ENCODE assay signal across 11 mouse cellular contexts in genomic region chr1:138247699-138248483, GRCm38 (mm10). TPM values are rescaled to one million over a fixed set of nuclear protein-coding genes. Genes with fewer than 3 reads are reported as not detected.
A peak's percentile ranks its signal among the peaks of the same experiment; 100 is the strongest.
DNase-seq lines count a peak whose midpoint lies in the region; ATAC-seq lines count a peak whose summit lies in the region.
"Had no signal": no experiment of that assay in that cellular context is flagged by ENCODE, and none has a peak within 500 bp of the region (broad histone marks: within the 10 kb centered on the region; RNA-seq: fewer than 3 reads in every experiment).

No protein-coding gene starts in this region.

- peak; percentile 86 for ATAC-seq in granulocyte monocyte progenitor cell, adult 5-6 weeks (replicated peaks; ENCODE audit: poor library complexity, severe bottlenecking)
- ATAC-seq in monocyte, adult 5-6 weeks (replicated peaks; ENCODE audit: insufficient number of reproducible peaks, low FRiP score, low TSS enrichment, poor library complexity, severe bottlenecking), result peak; percentile 92
- ATAC-seq in erythroid progenitor cell, adult 5-6 weeks (replicated peaks; ENCODE audit: low FRiP score, poor library complexity, severe bottlenecking), result no peak
- ATAC-seq: forebrain, embryonic 15.5 days had no signal

- peak; percentile 77 to 79 for DNase-seq in spleen, postnatal 36 days (ENCODE audit: low spot score in 2 of 2)
- DNase-seq in spleen, postnatal 4 days (ENCODE audit: low spot score in 2 of 2), result no peak
- DNase-seq in NIH3T3 (ENCODE audit: low read depth), result peak; percentile 20
- DNase-seq in cerebellum, postnatal 36 days, result no peak
- DNase-seq in gastrocnemius, postnatal 10 days, result no peak
- DNase-seq: kidney, postnatal 10 days; midbrain, embryonic 14.5 days had no signal

RNA-seq across cellular contexts. Expression of gene Atp6v1g3, which starts 25.6 kb away (rescaled TPM):
- total RNA-seq in granulocyte monocyte progenitor cell, adult 5-6 weeks (2014; fragmentation: Nextera tagmentation), result not detected in 2 replicates
- not detected in 2 replicates for total RNA-seq in granulocyte monocyte progenitor cell, adult 5-6 weeks (2017)
- 0.86 to 1.5 TPM in 2 of 3 replicates, not detected in the other for total RNA-seq in monocyte, adult 5-6 weeks (2017)
- not detected in 2 replicates for total RNA-seq in erythroid progenitor cell, adult 5-6 weeks (2015; ENCODE audit: low replicate concordance)
- not detected in 2 replicates for total RNA-seq in erythroid progenitor cell, adult 5-6 weeks (2017; ENCODE audit: low replicate concordance)
- total RNA-seq in gastrocnemius, postnatal 10 days (2021), result not detected

Comparison
In these comparisons a context has a peak if more than half of its experiments do, and no peak if none do; other contexts are left out.
1. DNase-seq: peak in spleen, postnatal 36 days (2 of 2) and NIH3T3 (single experiment); none in spleen, postnatal 4 days (0 of 2), cerebellum, postnatal 36 days (0 of 2) and gastrocnemius, postnatal 10 days (single experiment).